ENCODE assay signal across 22 mouse cellular contexts in the genomic region with DNA sequence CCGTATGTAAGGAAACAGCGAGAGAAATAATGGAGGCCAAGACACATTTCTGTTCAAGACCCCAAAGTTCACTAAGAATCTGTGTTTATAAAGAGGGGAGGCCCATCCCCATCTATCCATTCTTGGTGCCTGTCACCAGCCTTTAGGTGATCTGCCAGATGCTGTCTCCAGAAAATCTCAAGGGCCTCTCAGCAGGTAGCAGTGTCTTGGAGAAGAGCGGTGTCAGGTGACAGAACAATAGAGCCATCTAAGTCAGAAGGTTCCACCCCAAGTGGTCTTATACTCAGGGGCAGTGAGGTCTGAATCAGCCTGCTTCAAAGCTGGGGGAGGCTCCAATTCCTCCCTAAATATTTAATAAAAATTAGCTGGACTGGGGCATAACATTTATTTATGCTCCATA.
DNase-seq lines count a peak whose midpoint lies in the region; TF ChIP-seq lines count a peak whose summit lies in the region.
"Had no signal": no experiment of that assay in that cellular context is flagged by ENCODE, and none has a peak within 500 bp of the region (broad histone marks: within the 10 kb centered on the region; RNA-seq: fewer than 3 reads in every experiment).

No protein-coding gene starts in this region.

- H3K27ac ChIP-seq in ES-Bruce4 (ENCODE audit: insufficient read depth, low read length) (peak overlapping the region; percentile 96), ES-E14 (ENCODE audit: insufficient read depth, low read depth, low read length, poor library complexity, severe bottlenecking) (peak overlapping the region; percentile 94)
- H3K27ac ChIP-seq in gastrocnemius, adult 2 months: no peak overlapping the region
- H3K27ac ChIP-seq: embryonic facial prominence, embryonic 10.5 days; embryonic facial prominence, embryonic 12.5 days; forebrain, embryonic 13.5 days; forebrain, embryonic 15.5 days had no signal

- no peaks in the 10 kb centered on the region for H3K9me3 ChIP-seq in ES-Bruce4 (replicated peaks; ENCODE audit: control insufficient read depth, insufficient read depth, low read length, poor library complexity, severe bottlenecking)
- no peaks in the 10 kb centered on the region; the same call in 1 of the 2 replicates for H3K9me3 ChIP-seq in ES-E14 (ENCODE audit: control insufficient read depth, insufficient read depth, low read depth, low read length)
- H3K9me3 ChIP-seq: embryonic facial prominence, embryonic 10.5 days; embryonic facial prominence, embryonic 12.5 days; forebrain, embryonic 13.5 days; forebrain, embryonic 15.5 days had no signal

- no peak for TF ChIP-seq POLR2A in ES-Bruce4 (IDR thresholded peaks at IDR 0.05; ENCODE audit: insufficient read depth, low read length)

- TF ChIP-seq CTCF in ES-Bruce4 (IDR thresholded peaks at IDR 0.05; ENCODE audit: low read depth, low read length): no peak
- no peak for TF ChIP-seq CTCF in gastrocnemius, adult 2 months (IDR thresholded peaks at IDR 0.05)

- H3K27me3 ChIP-seq in ES-Bruce4 (ENCODE audit: control insufficient read depth, insufficient read depth, low read length, poor library complexity, severe bottlenecking): no peaks in the 10 kb centered on the region
- H3K27me3 ChIP-seq: CH12.LX; embryonic facial prominence, embryonic 12.5 days; forebrain, embryonic 13.5 days; forebrain, embryonic 15.5 days had no signal

- no peak overlapping the region for H3K9ac ChIP-seq in ES-Bruce4 (ENCODE audit: low read depth, poor library complexity, severe bottlenecking)
- H3K9ac ChIP-seq in ES-E14 (ENCODE audit: insufficient read depth, low read depth, low read length, poor library complexity, severe bottlenecking): no peak overlapping the region
- H3K9ac ChIP-seq: embryonic facial prominence, embryonic 12.5 days; forebrain, embryonic 13.5 days; forebrain, embryonic 15.5 days; forebrain, postnatal 0 days had no signal

- in situ Hi-C loops in ES-E14 (cut with MboI; ENCODE audit: low sequenced_read_pairs in 2 of 2, unreplicated experiment in 2 of 2): no loop called here

- no peak overlapping the region for H3K4me3 ChIP-seq in ES-Bruce4 (ENCODE audit: low read depth, low read length)
- no peak overlapping the region for H3K4me3 ChIP-seq in ES-E14 (ENCODE audit: insufficient read depth in 1 of 2, low read depth in 1 of 2, low read length in 2 of 2, poor library complexity in 1 of 2, severe bottlenecking in 1 of 2)
- H3K4me3 ChIP-seq in gastrocnemius, adult 2 months: no peak overlapping the region
- H3K4me3 ChIP-seq: embryonic facial prominence, embryonic 10.5 days; embryonic facial prominence, embryonic 12.5 days; forebrain, embryonic 13.5 days; forebrain, embryonic 15.5 days had no signal

- intact Hi-C loops in gastrocnemius, adult 2 months (cut with DNase I): no loop called here
- intact Hi-C loops in left cerebral cortex, postnatal 4 days (cut with DNase I): no loop called here

- peak; percentile 62 for DNase-seq in ES-E14 (ENCODE audit: low read depth, low spot score)
- DNase-seq in WW6 (ENCODE audit: low read depth, low spot score): peak; percentile 42
- peak; percentile 1 for DNase-seq in mesoderm, embryonic 11.5 days (ENCODE audit: low read depth, low spot score)
- no peak for DNase-seq in retina, embryonic 14.5 days (ENCODE audit: low spot score)
- DNase-seq in gastrocnemius, adult 2 months: no peak
- DNase-seq in left cerebral cortex, postnatal 4 days: no peak
- DNase-seq: adrenal gland, adult 8-10 months; adrenal gland, postnatal 14 days; adrenal gland, postnatal 36 days; B cell, adult 2 months; cerebellum, adult 11-12 months; cerebellum, adult 2 months; cerebellum, adult 9-10 months; cerebellum, postnatal 10 days; cerebellum, postnatal 25 days; forebrain, postnatal 0 days had no signal

- H3K36me3 ChIP-seq in ES-Bruce4 (ENCODE audit: control insufficient read depth, insufficient read depth, low read length, poor library complexity, severe bottlenecking) (no peaks in the 10 kb centered on the region), ES-E14 (ENCODE audit: control insufficient read depth, insufficient read depth, low read length, poor library complexity, severe bottlenecking) (no peaks in the 10 kb centered on the region; the same call in 1 of the 2 replicates)
- H3K36me3 ChIP-seq: embryonic facial prominence, embryonic 10.5 days; embryonic facial prominence, embryonic 12.5 days; forebrain, embryonic 15.5 days had no signal

- peak; percentile 90 for TF ChIP-seq EP300 in ES-Bruce4 (IDR thresholded peaks at IDR 0.05; ENCODE audit: insufficient read depth, low read depth, low read length)

- H3K4me1 ChIP-seq in ES-Bruce4 (ENCODE audit: control insufficient read depth, insufficient read depth, low read length) (peaks cover 7% of the 10 kb centered on the region), ES-E14 (ENCODE audit: control insufficient read depth in 2 of 2, insufficient read depth in 2 of 2, low read length in 2 of 2, poor library complexity in 1 of 2) (peaks cover 2 to 4% of the 10 kb centered on the region in 2 experiments)
- H3K4me1 ChIP-seq: embryonic facial prominence, embryonic 10.5 days; embryonic facial prominence, embryonic 12.5 days; forebrain, embryonic 13.5 days; forebrain, embryonic 15.5 days had no signal

TF ChIP-seq in ES-E14, 5 proteins besides CTCF, POLR2A, EP300 and RAD21:
- no peak for TF ChIP-seq ZNF384 (IDR thresholded peaks at IDR 0.05; ENCODE audit: low read depth, low read length)
- no peak for TF ChIP-seq CHD2 (IDR thresholded peaks at IDR 0.05; ENCODE audit: low read depth, low read length)
- TF ChIP-seq HCFC1 (IDR thresholded peaks at IDR 0.05; ENCODE audit: borderline replicate concordance, insufficient read depth, low read length): no peak
- no peak for TF ChIP-seq ZC3H11A (IDR thresholded peaks at IDR 0.05; ENCODE audit: borderline replicate concordance, low read depth, low read length)
- TF ChIP-seq MAFK (IDR thresholded peaks at IDR 0.05; ENCODE audit: insufficient read depth, low read depth, low read length): no peak

Comparison
In these comparisons a context has a peak if more than half of its experiments do, and no peak if none do; other contexts are left out.
1. DNase-seq: peak in ES-E14 (single experiment), WW6 (single experiment) and mesoderm, embryonic 11.5 days (single experiment); none in retina, embryonic 14.5 days (single experiment), gastrocnemius, adult 2 months (single experiment) and left cerebral cortex, postnatal 4 days (single experiment).